ENCODE assay signal across 8 mouse cellular contexts in genomic region chr5:108660632-108661268, GRCm38 (mm10). TPM values are rescaled to one million over a fixed set of nuclear protein-coding genes. Genes with fewer than 3 reads are reported as not detected.
DNase-seq lines count a peak whose midpoint lies in the region; ATAC-seq and TF ChIP-seq lines count a peak whose summit lies in the region.

No protein-coding gene starts in this region.

- H3K36me3 ChIP-seq in embryonic facial prominence, embryonic 15.5 days: peaks cover 14% of the 10 kb centered on the region
- H3K36me3 ChIP-seq in heart, embryonic 10.5 days: peaks cover 22% of the 10 kb centered on the region
- peaks cover 20% of the 10 kb centered on the region for H3K36me3 ChIP-seq in kidney, embryonic 15.5 days
- peaks cover 22% of the 10 kb centered on the region for H3K36me3 ChIP-seq in limb, embryonic 15.5 days
- H3K36me3 ChIP-seq in midbrain, postnatal 0 days (ENCODE audit: insufficient read depth, low read length): peaks cover 18% of the 10 kb centered on the region

- H3K27ac ChIP-seq in bone marrow macrophage, adult 2 months (ENCODE audit: insufficient read depth, low read depth, low read length): no peak overlapping the region
- H3K27ac ChIP-seq in embryonic facial prominence, embryonic 15.5 days (replicated peaks): 0 out of 2 replicates have a peak overlapping the region, but pooled peaks have one; percentile 55
- peak overlapping the region; percentile 88 for H3K27ac ChIP-seq in heart, embryonic 10.5 days
- no peak overlapping the region for H3K27ac ChIP-seq in kidney, embryonic 15.5 days
- H3K27ac ChIP-seq in limb, embryonic 15.5 days: peak overlapping the region; percentile 51; the same call in 1 of the 2 replicates
- H3K27ac ChIP-seq in midbrain, postnatal 0 days (ENCODE audit: low read depth, low read length): peak overlapping the region; percentile 51

- DNase-seq in B cell, adult 2 months: peak; percentile 92
- peak; percentile 96 for DNase-seq in heart, embryonic 10.5 days (ENCODE audit: low spot score)
- DNase-seq in midbrain, postnatal 0 days (ENCODE audit: low spot score): peak; percentile 92
- peak; percentile 87 for DNase-seq in spleen, postnatal 14 days (ENCODE audit: low spot score in 2 of 2)

- peaks cover 10% of the 10 kb centered on the region for H3K4me1 ChIP-seq in bone marrow macrophage, adult 2 months (ENCODE audit: control insufficient read depth, insufficient read depth, low read length)
- peaks cover 27% of the 10 kb centered on the region for H3K4me1 ChIP-seq in embryonic facial prominence, embryonic 15.5 days
- peaks cover 8% of the 10 kb centered on the region for H3K4me1 ChIP-seq in heart, embryonic 10.5 days
- peaks cover 18% of the 10 kb centered on the region for H3K4me1 ChIP-seq in kidney, embryonic 15.5 days
- peaks cover 21% of the 10 kb centered on the region for H3K4me1 ChIP-seq in limb, embryonic 15.5 days
- peaks cover 6% of the 10 kb centered on the region; the same call in 1 of the 2 replicates for H3K4me1 ChIP-seq in midbrain, postnatal 0 days (ENCODE audit: insufficient read depth, low read length)

- H3K9ac ChIP-seq in embryonic facial prominence, embryonic 15.5 days: peak overlapping the region; percentile 96
- H3K9ac ChIP-seq in kidney, embryonic 15.5 days: peak overlapping the region; percentile 76
- H3K9ac ChIP-seq in limb, embryonic 15.5 days: peak overlapping the region; percentile 69
- peak overlapping the region; percentile 96 for H3K9ac ChIP-seq in midbrain, postnatal 0 days (replicated peaks; ENCODE audit: low read length, poor library complexity, severe bottlenecking)

- no peak; the same call in 1 of the 2 replicates for TF ChIP-seq POLR2A in bone marrow macrophage, adult 2 months (IDR thresholded peaks at IDR 0.05; ENCODE audit: borderline replicate concordance, low read depth, low read length)

- peak overlapping the region; percentile 89 for H3K4me3 ChIP-seq in bone marrow macrophage, adult 2 months (ENCODE audit: insufficient read depth, low read length)
- H3K4me3 ChIP-seq in embryonic facial prominence, embryonic 15.5 days (replicated peaks): peak overlapping the region; percentile 93
- peak overlapping the region; percentile 92 for H3K4me3 ChIP-seq in heart, embryonic 10.5 days
- peak overlapping the region; percentile 61 for H3K4me3 ChIP-seq in kidney, embryonic 15.5 days (replicated peaks)
- peak overlapping the region; percentile 63 for H3K4me3 ChIP-seq in limb, embryonic 15.5 days
- peak overlapping the region; percentile 93 for H3K4me3 ChIP-seq in midbrain, postnatal 0 days (ENCODE audit: low read depth, low read length)

- no peak for TF ChIP-seq CTCF in bone marrow macrophage, adult 2 months (IDR thresholded peaks at IDR 0.05; ENCODE audit: low read depth, low read length)
- no peak for TF ChIP-seq CTCF in midbrain, postnatal 0 days (IDR thresholded peaks at IDR 0.05)

- WGBS in embryonic facial prominence, embryonic 15.5 days: 10% methylated on average over 36 of the region's 36 CpGs
- 14% methylated on average over 36 of the region's 36 CpGs for WGBS in heart, embryonic 10.5 days
- 15% methylated on average over 36 of the region's 36 CpGs for WGBS in kidney, embryonic 15.5 days
- WGBS in limb, embryonic 15.5 days: 16% methylated on average over 36 of the region's 36 CpGs
- 14% methylated on average over 36 of the region's 36 CpGs for WGBS in midbrain, postnatal 0 days

- no peaks in the 10 kb centered on the region for H3K9me3 ChIP-seq in embryonic facial prominence, embryonic 15.5 days (replicated peaks)
- no peaks in the 10 kb centered on the region for H3K9me3 ChIP-seq in heart, embryonic 10.5 days
- H3K9me3 ChIP-seq in kidney, embryonic 15.5 days (replicated peaks): no peaks in the 10 kb centered on the region
- H3K9me3 ChIP-seq in limb, embryonic 15.5 days: no peaks in the 10 kb centered on the region
- no peaks in the 10 kb centered on the region for H3K9me3 ChIP-seq in midbrain, postnatal 0 days (ENCODE audit: low read length)

- no peaks in the 10 kb centered on the region for H3K27me3 ChIP-seq in embryonic facial prominence, embryonic 15.5 days
- peaks cover 9% of the 10 kb centered on the region; the same call in 1 of the 2 replicates for H3K27me3 ChIP-seq in heart, embryonic 10.5 days (ENCODE audit: insufficient read depth, poor library complexity, severe bottlenecking)
- peaks cover 13% of the 10 kb centered on the region; the same call in 1 of the 2 replicates for H3K27me3 ChIP-seq in kidney, embryonic 15.5 days
- no peaks in the 10 kb centered on the region; the same call in 1 of the 2 replicates for H3K27me3 ChIP-seq in limb, embryonic 15.5 days
- no peaks in the 10 kb centered on the region for H3K27me3 ChIP-seq in midbrain, postnatal 0 days (ENCODE audit: insufficient read depth, low read length)

- peak; percentile 96 for ATAC-seq in embryonic facial prominence, embryonic 15.5 days (ENCODE audit: insufficient number of reproducible peaks, low FRiP score, low TSS enrichment, low read depth)
- ATAC-seq in kidney, embryonic 15.5 days (replicated peaks; ENCODE audit: low FRiP score): peak; percentile 99
- ATAC-seq in limb, embryonic 15.5 days (ENCODE audit: insufficient number of reproducible peaks, low FRiP score, low TSS enrichment, low read depth): peak; percentile 93
- peak; percentile 93 for ATAC-seq in midbrain, postnatal 0 days (ENCODE audit: low FRiP score)

- peak overlapping the region; percentile 89 for H3K4me2 ChIP-seq in embryonic facial prominence, embryonic 15.5 days (replicated peaks)
- peak overlapping the region; percentile 87 for H3K4me2 ChIP-seq in kidney, embryonic 15.5 days
- H3K4me2 ChIP-seq in limb, embryonic 15.5 days: peak overlapping the region; percentile 83
- H3K4me2 ChIP-seq in midbrain, postnatal 0 days (ENCODE audit: low read depth, low read length, poor library complexity, severe bottlenecking): peak overlapping the region; percentile 94

RNA-seq across cellular contexts. Expression of gene Idua, which starts 0.6 kb away (rescaled TPM):
- 62.6 and 73.7 TPM in 2 replicates for polyA plus RNA-seq in bone marrow macrophage, adult 2 months (2012; ENCODE audit: insufficient read depth, insufficient read length, missing spikeins)
- polyA plus RNA-seq in embryonic facial prominence, embryonic 15.5 days (2015; fragmentation: Nextera tagmentation; extraction: Ambion mirVana): 17.3 and 18.1 TPM in 2 replicates
- polyA plus RNA-seq in heart, embryonic 10.5 days (2016; fragmentation: Nextera tagmentation; extraction: Ambion mirVana): 15.1 and 16.3 TPM in 2 replicates
- polyA plus RNA-seq in kidney, embryonic 15.5 days (2015; fragmentation: Nextera tagmentation; extraction: Ambion mirVana): 10.2 and 11.1 TPM in 2 replicates
- 17.8 TPM in 2 replicates for polyA plus RNA-seq in limb, embryonic 15.5 days (2015; fragmentation: Nextera tagmentation; extraction: Ambion mirVana)
- total RNA-seq in midbrain, postnatal 0 days (2014; rRNA removed): 9.2 and 10.9 TPM in 2 replicates
- polyA plus RNA-seq in midbrain, postnatal 0 days (2015; fragmentation: Nextera tagmentation; extraction: Ambion mirVana): 8.8 and 9.8 TPM in 2 replicates

RNA-seq across cellular contexts. Expression of gene Dgkq, which starts 8.7 kb away (rescaled TPM):
- 15.2 and 15.7 TPM in 2 replicates for polyA plus RNA-seq in bone marrow macrophage, adult 2 months (2012; ENCODE audit: insufficient read depth, insufficient read length, missing spikeins)
- polyA plus RNA-seq in embryonic facial prominence, embryonic 15.5 days (2015; fragmentation: Nextera tagmentation; extraction: Ambion mirVana): 14.6 and 17.4 TPM in 2 replicates
- polyA plus RNA-seq in heart, embryonic 10.5 days (2016; fragmentation: Nextera tagmentation; extraction: Ambion mirVana): 7.9 and 8.5 TPM in 2 replicates
- polyA plus RNA-seq in kidney, embryonic 15.5 days (2015; fragmentation: Nextera tagmentation; extraction: Ambion mirVana): 10.3 and 12.6 TPM in 2 replicates
- polyA plus RNA-seq in limb, embryonic 15.5 days (2015; fragmentation: Nextera tagmentation; extraction: Ambion mirVana): 15.7 and 17.1 TPM in 2 replicates
- total RNA-seq in midbrain, postnatal 0 days (2014; rRNA removed): 45.4 and 51.8 TPM in 2 replicates
- 23.5 and 23.7 TPM in 2 replicates for polyA plus RNA-seq in midbrain, postnatal 0 days (2015; fragmentation: Nextera tagmentation; extraction: Ambion mirVana)

RNA-seq across cellular contexts. Expression of gene Slc26a1, which starts 14.6 kb away (rescaled TPM):
- not detected in 2 replicates for polyA plus RNA-seq in bone marrow macrophage, adult 2 months (2012; ENCODE audit: insufficient read depth, insufficient read length, missing spikeins)
- 0.93 and 0.96 TPM in 2 replicates for polyA plus RNA-seq in embryonic facial prominence, embryonic 15.5 days (2015; fragmentation: Nextera tagmentation; extraction: Ambion mirVana)
- 0.58 and 0.85 TPM in 2 replicates for polyA plus RNA-seq in heart, embryonic 10.5 days (2016; fragmentation: Nextera tagmentation; extraction: Ambion mirVana)
- 4.3 and 4.9 TPM in 2 replicates for polyA plus RNA-seq in kidney, embryonic 15.5 days (2015; fragmentation: Nextera tagmentation; extraction: Ambion mirVana)
- 0.56 and 0.81 TPM in 2 replicates for polyA plus RNA-seq in limb, embryonic 15.5 days (2015; fragmentation: Nextera tagmentation; extraction: Ambion mirVana)
- 9.3 and 10.1 TPM in 2 replicates for total RNA-seq in midbrain, postnatal 0 days (2014; rRNA removed)
- polyA plus RNA-seq in midbrain, postnatal 0 days (2015; fragmentation: Nextera tagmentation; extraction: Ambion mirVana): 4.2 and 5.3 TPM in 2 replicates

RNA-seq across cellular contexts. Expression of gene Tmem175, which starts 31.2 kb away (rescaled TPM):
- 38.1 and 40.7 TPM in 2 replicates for polyA plus RNA-seq in bone marrow macrophage, adult 2 months (2012; ENCODE audit: insufficient read depth, insufficient read length, missing spikeins)
- polyA plus RNA-seq in embryonic facial prominence, embryonic 15.5 days (2015; fragmentation: Nextera tagmentation; extraction: Ambion mirVana): 27.4 and 29.4 TPM in 2 replicates
- 20.3 and 23.2 TPM in 2 replicates for polyA plus RNA-seq in heart, embryonic 10.5 days (2016; fragmentation: Nextera tagmentation; extraction: Ambion mirVana)
- 25.5 and 28.1 TPM in 2 replicates for polyA plus RNA-seq in kidney, embryonic 15.5 days (2015; fragmentation: Nextera tagmentation; extraction: Ambion mirVana)
- polyA plus RNA-seq in limb, embryonic 15.5 days (2015; fragmentation: Nextera tagmentation; extraction: Ambion mirVana): 27.9 and 30.8 TPM in 2 replicates
- 34.1 and 37.6 TPM in 2 replicates for total RNA-seq in midbrain, postnatal 0 days (2014; rRNA removed)
- polyA plus RNA-seq in midbrain, postnatal 0 days (2015; fragmentation: Nextera tagmentation; extraction: Ambion mirVana): 34.2 and 41.4 TPM in 2 replicates

RNA-seq across cellular contexts. Expression of gene Gak, which starts 31.2 kb away (rescaled TPM):
- polyA plus RNA-seq in bone marrow macrophage, adult 2 months (2012; ENCODE audit: insufficient read depth, insufficient read length, missing spikeins): 105 TPM in 2 replicates
- 47.9 and 56.4 TPM in 2 replicates for polyA plus RNA-seq in embryonic facial prominence, embryonic 15.5 days (2015; fragmentation: Nextera tagmentation; extraction: Ambion mirVana)
- polyA plus RNA-seq in heart, embryonic 10.5 days (2016; fragmentation: Nextera tagmentation; extraction: Ambion mirVana): 47.0 and 49.4 TPM in 2 replicates
- polyA plus RNA-seq in kidney, embryonic 15.5 days (2015; fragmentation: Nextera tagmentation; extraction: Ambion mirVana): 53.2 and 53.3 TPM in 2 replicates
- polyA plus RNA-seq in limb, embryonic 15.5 days (2015; fragmentation: Nextera tagmentation; extraction: Ambion mirVana): 47.9 and 48.8 TPM in 2 replicates
- total RNA-seq in midbrain, postnatal 0 days (2014; rRNA removed): 76.7 and 77.1 TPM in 2 replicates
- 46.1 and 48.6 TPM in 2 replicates for polyA plus RNA-seq in midbrain, postnatal 0 days (2015; fragmentation: Nextera tagmentation; extraction: Ambion mirVana)

Comparison
In these comparisons a context has a peak if more than half of its experiments do, and no peak if none do; other contexts are left out.
1. H3K27ac ChIP-seq: peak in embryonic facial prominence, embryonic 15.5 days (single experiment), heart, embryonic 10.5 days (single experiment), limb, embryonic 15.5 days (single experiment) and midbrain, postnatal 0 days (single experiment); none in bone marrow macrophage, adult 2 months (single experiment) and kidney, embryonic 15.5 days (single experiment).
2. Peak in every context shown above with its lines, with median percentiles within 50 percentile points of each other: DNase-seq, H3K4me3 ChIP-seq, ATAC-seq, H3K4me2 ChIP-seq and H3K9ac ChIP-seq.